Mouse (Mus musculus) left cerebral cortex, adult 9 months (tissue): Measurements from ENCODE around the gene Kcng3.
A peak's percentile ranks its signal among the peaks of the same experiment; 100 is the strongest.

Source experiments
- DNase-seq, 2 experiments: peaks; one replicate each; pipeline ENCODE4 v3.0.0; 2022; ENCODE audit warnings: low spot score in 2 of 2

Gene Kcng3

DNA sequence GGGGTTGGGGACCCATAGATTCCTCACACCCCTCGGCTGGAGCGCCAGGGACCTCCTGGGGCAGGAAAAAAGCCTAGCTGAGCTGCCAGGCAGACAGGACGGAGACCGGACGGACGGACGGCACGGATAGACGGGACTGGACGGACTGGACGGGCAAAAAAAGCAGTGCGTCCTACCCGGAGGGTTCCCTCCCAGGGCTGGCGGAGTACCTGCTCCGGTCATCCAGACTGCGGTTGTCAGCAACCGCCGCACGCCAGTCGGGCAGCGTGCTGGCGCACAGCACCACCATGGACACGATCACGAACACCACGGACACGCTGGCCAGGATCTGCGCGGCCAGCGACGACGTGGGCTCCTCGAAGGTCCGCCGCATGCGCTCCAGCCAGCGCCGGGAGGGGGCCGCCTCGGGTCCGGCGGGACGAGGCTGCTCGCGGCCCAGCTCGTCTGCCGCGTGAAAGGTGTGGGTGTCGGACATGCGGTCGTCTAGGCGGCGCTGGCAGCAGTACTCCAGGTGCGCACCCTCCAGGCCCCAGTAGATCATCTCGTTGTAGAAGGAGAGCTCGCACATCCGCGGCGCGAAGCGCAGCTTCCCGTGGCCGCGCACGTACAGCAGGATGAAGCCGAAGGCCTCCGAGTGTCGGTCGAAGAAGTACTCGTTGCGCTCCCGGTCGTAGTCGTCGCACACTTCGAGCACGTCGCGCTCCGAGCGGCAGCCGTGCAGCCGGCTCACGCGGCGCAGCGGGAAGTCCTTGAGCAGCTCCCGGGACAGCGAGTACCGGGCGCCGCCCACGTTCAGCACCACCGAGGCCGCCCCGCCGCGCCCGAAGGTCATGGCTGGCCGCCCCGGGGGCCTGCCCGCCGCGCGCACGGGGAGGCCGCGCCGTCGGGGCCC, 662 bp downstream of the Kcng3 start:
- DNase-seq: peak in 1 of 2 experiments; percentile 24

DNA sequence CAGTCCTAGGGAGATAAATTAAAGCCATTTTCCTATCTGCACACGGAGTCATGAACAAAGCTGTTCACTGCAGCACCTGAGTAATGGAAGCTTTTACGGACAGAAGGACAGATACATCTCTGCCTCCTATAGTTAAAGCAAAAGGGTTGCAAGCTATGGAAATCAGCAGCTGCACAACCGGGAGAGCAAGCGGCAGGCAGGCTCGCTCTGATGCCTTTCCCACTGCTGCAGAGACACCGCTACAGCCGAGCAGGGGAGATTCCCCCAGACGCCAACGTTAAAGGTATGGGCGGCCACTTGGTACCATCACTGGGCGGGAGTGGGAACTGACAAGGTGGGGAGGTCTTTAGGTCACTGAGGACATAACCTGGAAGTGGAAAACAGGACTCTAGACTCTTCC, 17.8 kb downstream of the Kcng3 start:
- DNase-seq: no peak

- no peak for DNase-seq
Observed at GRCm38 (mm10) chr17:83609532-83609931, 22.2 kb downstream of the Kcng3 start.

- peak; percentile 34 to 52 for DNase-seq
Observed at GRCm38 (mm10) chr17:83600976-83601375, 30.7 kb downstream of the Kcng3 start.

- DNase-seq: no peak
Observed at GRCm38 (mm10) chr17:83595966-83596365, 35.7 kb downstream of the Kcng3 start.

GRCm38 (mm10) chr17:83594526-83594925, 37.2 kb downstream of the Kcng3 start:
- DNase-seq: no peak

- no peak for DNase-seq
Observed at GRCm38 (mm10) chr17:83593396-83593795, 38.3 kb downstream of the Kcng3 start.

DNA sequence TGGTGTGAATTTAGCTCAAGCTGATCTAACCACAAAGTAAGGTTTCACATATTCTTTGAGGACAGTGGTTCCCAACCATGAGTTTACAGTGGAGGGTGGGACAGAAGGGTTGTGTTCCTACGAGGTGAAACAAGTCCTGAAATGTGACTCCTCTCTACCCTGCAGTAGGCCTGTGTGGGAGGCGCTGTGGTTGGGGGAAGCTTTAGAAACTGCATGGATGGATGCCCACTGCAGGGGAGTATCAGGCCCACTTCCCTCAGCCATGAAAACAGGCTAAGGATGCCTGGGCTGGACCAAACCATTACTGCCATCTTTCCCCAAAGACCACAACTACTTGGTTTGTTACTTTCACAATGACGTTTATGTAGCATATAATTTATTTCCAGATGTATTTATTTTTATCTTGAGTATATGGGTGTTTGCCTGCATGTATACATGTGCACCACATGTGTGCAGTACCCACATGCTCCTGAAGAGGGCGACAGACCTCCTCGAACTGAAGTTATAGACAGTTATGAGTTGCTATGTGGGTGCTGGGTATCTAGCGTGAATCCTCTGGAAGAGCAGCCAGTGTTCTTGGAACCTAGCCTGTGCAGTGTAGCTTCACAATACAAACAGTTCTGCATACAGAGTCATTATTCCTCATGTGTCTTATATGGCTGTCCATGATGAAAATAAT, 42.9 kb downstream of the Kcng3 start:
- no peak for DNase-seq

GRCm38 (mm10) chr17:83587731-83588130, 44.0 kb downstream of the Kcng3 start:
- DNase-seq: peak; percentile 65 to 72

- no peak for DNase-seq
Observed at GRCm38 (mm10) chr17:83582585-83582984, 49.1 kb downstream of the Kcng3 start.

GRCm38 (mm10) chr17:83580734-83581133, 51.0 kb downstream of the Kcng3 start:
- no peak for DNase-seq

- no peak for DNase-seq
Observed at GRCm38 (mm10) chr17:83576810-83577371, 54.8 kb downstream of the Kcng3 start.

DNA sequence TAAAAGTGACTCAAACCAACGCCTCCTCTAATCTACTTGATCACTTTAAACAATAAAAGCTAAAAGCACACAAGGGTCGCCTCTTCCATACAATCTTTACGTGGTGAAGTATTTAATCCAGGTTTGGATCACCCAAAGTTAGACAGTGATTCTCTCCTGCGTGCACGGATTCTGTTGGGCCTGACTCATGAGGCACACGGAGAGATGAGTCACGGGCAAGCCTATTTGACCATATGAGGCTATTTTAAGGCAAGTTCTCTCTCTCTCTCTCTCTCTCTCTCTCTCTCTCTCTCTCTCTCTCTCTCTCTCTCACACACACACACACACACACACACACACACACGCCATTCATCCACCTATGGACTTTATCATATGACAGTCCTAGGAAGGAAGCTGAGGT, 57.1 kb downstream of the Kcng3 start:
- no peak for DNase-seq

- DNase-seq: no peak
Observed at GRCm38 (mm10) chr17:83573128-83573527, 58.6 kb downstream of the Kcng3 start.

DNA sequence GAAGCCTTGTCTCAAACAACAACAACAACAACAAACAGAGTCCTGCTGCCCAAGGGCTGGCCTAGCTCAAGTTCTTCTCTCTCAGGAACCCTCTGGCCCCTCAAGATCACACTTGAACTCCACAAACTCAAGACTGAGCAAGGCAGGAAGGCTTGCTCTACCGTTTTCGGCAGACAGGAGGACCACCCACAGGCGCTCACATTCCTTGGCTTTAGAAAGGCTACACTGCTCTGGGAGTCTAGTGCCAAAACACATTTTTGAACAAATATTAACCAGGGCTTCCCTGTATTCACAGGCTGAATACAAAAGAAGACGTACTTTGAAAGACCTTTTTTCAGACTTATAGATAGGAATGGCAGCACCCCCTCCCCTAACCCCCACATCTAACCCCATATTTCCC, 59.3 kb downstream of the Kcng3 start:
- DNase-seq: no peak

- no peak for DNase-seq
Observed at GRCm38 (mm10) chr17:83567375-83567774, 64.3 kb downstream of the Kcng3 start.

- DNase-seq: no peak
Observed at GRCm38 (mm10) chr17:83565506-83565905, 66.2 kb downstream of the Kcng3 start.

DNA sequence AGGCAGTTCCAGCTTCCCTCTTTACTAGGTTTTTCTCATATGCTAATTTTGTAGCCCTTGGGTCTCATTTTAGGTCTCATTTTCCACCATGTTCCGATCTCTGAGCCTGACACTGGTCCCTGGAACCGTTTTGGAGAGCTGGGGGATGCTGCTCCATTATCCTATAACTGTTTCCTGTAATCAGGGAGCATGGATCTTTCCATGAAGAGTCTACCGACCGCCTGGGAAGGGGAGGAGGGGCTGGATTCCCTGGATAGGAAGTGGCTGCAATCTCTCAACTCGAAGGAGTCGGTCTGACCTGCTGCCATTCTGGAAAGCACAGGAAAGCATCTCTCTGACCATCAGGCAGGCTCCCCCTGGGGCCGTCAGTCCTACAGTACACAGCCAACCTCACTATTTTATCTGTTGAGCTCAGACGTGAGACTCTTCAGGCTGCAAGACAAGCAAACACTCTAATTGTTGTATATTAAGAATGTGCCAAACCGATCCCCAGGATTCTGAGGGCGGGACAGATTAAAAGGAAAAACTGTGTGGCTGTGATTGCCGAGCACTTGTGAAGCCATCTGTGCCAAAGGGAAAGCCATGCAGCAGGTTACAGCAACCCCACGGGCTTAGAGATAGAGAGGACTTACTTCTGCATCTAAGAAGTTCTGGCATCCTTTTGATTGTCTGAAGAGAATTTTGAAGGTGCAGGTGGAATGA, 67.4 kb downstream of the Kcng3 start:
- DNase-seq: no peak

DNA sequence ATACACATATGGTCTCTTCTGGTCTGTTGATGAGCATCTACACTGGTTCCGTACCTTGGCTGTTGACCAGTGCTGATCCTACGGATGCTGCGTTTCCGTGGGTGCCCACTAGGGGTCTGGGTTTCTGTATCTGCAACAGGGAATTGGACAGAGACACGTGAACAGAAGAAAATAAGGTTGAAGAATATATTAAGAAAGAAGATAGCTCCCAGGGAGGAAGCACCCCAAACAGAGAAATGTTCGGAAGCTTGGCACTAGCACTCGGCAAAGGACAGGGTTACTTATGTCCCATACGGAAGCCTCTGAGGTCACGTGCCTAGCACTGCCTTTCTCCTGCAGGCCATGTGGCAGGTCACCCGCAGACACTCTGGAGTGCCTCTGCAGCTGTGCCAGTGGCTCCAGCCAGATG, 68.0 kb downstream of the Kcng3 start:
- DNase-seq: peak in 1 of 2 experiments; percentile 52

DNA sequence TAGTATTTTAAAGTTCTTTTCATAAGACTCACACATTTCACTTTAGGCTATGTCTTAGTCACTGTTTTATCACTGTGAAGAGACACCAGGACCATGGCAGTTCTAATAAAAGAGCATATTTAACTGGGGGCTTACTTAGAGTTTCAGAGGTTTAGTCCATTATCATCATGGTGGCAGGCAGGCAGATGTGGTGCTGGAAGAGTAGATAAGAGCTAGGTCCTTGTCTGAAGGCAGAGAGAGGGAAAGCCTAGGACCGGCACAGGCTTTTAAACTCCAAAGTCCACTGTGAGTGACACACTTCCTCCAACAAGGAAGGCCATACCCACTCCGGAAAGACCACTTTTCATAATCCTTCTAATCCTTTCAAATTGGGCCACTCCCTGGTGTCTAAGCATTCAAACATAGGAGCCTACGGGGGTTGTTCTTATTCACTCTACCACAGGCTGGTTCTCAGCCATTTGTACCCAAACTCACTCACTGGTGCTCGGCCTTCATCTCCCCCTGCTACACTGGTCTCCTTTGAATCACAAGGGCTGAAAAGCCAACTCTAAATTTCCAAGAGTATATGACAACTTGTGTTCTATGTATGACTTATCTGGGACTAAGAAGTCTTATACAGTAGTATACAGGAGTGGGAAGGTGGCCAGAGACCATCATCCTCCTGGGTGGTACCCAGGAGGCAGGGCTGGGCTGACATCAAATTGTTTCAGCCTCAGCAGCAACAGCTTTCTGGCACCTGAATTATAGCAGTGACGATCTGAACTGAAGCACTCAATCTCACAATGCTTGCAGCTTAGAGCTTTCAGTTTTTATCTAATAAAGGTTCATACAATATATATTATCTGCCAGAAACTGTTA, 69.3 kb downstream of the Kcng3 start:
- DNase-seq: no peak

DNA sequence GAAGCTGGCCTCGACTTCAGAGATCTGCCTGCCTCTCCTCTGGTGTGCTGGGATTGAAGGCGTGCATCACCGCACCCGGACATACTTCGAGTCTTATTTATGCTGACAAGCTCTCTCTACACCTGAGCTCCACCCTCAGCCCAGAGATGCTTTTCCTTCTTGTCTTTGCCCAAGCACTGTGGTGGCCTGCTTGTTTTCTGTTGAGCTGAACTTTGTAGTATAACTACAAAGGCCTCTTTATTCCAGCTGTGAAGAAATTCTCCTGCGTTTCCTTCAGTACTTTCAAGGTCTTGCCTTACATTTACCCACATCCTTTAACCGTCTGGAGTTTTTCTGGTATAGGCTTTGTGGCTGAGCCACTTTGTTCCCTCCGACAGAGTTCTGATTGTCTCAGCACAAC, 72.6 kb downstream of the Kcng3 start:
- DNase-seq: no peak
